Mouse (Mus musculus) brown adipose tissue, adult 24 weeks (tissue): ENCODE measurements around the gene Ace2. TPM values are rescaled to one million over a fixed set of nuclear protein-coding genes. Genes with fewer than 3 reads are reported as not detected.

Source experiments
- polyA plus RNA-seq: library from polyadenylated mRNA; stranded (reverse); fragments of >200 nt; gene quantifications from 2 replicates; pipeline ENCODE4 v1.2.4, GENCODE M21; 2012; ENCODE audit not compliant: missing spikeins, insufficient read depth, insufficient read length

Ace2 gene
- polyA plus RNA-seq, 1 experiment, result 0.32 TPM

Other genes with a start within 250 kb of the Ace2 start
- 7.4 and 9.6 TPM in 2 replicates for gene Ap1s2, start 230.3 kb upstream of the Ace2 start, polyA plus RNA-seq
- 16.7 and 21.7 TPM in 2 replicates for gene Zrsr2, start 180.7 kb upstream of the Ace2 start, polyA plus RNA-seq
- 49.9 and 54.6 TPM in 2 replicates for gene Car5b, start 111.3 kb upstream of the Ace2 start, polyA plus RNA-seq
- gene Siah1b, start 62.8 kb upstream of the Ace2 start, polyA plus RNA-seq, result 0.67 TPM in 1 of 2 replicates, not detected in the other
- not detected in 2 replicates for gene Cltrn, start 50.5 kb upstream of the Ace2 start, polyA plus RNA-seq
- 0.38 TPM in 1 of 2 replicates, not detected in the other for gene Bmx, start 118.9 kb downstream of the Ace2 start, polyA plus RNA-seq
- gene Pir, start 130.0 kb downstream of the Ace2 start, polyA plus RNA-seq, result 19.1 and 23.0 TPM in 2 replicates
- gene Vegfd, start 234.0 kb downstream of the Ace2 start, polyA plus RNA-seq, result 5.1 and 5.9 TPM in 2 replicates